Mouse (Mus musculus) urinary bladder, postnatal 14 days (tissue): ENCODE data around the gene Fam45a.

Experiments used
- DNase-seq: peaks from one replicate; pipeline ENCODE4 v3.0.0; 2021; ENCODE audit warnings: low spot score

The Fam45a gene

DNA sequence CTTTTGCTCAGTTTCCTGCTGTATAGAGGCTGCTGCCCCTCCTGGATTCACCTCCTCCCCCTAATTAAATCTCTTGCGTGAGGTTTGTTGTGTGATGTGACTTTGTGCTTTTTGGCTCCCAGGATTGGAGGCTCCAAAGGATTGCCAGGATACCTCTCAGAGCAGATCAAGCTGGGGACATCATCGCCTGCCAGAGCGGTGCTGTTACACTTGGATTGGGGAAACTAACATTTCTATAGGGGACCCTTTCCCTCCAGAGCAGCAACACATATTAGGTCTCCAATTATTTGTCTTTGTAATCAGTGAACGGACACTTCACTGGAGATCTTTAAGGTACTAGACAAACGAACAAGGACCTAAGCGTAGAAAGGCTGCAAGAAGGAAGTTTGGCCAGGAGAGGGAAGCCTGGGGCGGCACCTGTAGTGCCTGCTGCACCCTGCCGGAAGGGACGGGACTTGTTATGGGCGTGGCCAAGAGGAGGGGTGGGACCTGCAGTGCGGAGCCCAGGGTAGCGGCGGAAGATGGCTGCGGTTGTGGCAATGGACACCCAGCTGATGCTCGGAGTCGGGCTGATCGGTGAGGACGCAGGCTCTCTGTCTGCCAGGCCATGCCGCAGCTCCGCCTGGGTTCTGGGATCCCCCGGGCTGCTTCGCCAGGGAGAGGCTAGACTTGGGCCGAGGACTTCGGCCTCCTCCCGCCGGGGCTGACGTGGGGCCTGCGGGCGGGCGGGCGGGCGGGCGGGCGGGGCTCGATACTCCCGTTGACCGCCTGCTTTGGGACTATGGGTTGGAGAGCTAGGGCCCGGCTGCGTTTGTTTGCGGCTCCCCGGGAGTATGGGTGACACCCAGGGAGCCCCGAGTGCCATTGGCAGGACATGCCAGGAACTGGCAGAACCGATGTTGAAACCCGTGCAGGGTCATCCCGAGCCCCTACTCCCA lies at the start of gene Fam45a:
Gene Fam45a (plus strand): TSS at position 488 of the 938 bp plus-strand sequence.
- DNase-seq: peak; percentile 94

DNA sequence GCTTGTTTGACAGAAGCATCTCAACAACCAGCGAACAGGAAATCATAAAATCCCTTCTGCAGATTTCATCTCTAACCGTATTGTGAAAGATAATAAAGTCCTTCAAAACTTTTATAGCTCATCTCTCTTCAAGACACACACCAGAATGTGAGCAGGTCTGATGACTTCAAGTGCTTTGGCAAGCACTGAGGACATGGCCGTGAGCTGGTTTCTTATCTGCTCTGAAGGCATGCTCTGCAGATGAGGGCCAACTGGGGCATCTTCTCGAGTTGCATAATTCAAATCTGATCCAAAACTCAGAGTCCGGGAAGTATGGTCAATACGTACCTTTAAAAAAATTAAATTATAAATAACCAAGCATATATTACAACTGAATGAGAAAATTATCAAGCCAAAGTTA lies 38.0 kb upstream of the Fam45a start:
- no peak for DNase-seq

- no peak for DNase-seq
Observed at GRCm38 (mm10) chr19:60782034-60782433, 29.4 kb upstream of the Fam45a start.

DNA sequence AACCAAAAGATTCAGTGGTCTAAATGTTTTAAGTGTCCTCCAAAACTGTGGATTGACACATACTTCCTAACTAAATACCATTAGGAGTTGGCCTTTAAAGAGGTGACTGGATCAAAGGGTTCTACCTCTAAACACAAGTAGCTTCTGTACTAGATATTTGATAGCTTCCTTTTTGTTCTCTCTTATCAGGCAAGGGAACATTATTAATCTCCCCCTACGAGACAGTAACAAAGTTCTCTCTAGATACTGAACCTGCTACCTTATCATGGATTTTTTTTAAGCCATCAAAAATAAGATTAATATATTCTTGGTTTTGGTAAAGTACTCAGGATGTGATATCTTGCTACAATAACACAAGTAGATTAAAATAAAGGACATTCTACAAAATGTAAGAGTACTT lies 26.7 kb upstream of the Fam45a start:
- no peak for DNase-seq

DNA sequence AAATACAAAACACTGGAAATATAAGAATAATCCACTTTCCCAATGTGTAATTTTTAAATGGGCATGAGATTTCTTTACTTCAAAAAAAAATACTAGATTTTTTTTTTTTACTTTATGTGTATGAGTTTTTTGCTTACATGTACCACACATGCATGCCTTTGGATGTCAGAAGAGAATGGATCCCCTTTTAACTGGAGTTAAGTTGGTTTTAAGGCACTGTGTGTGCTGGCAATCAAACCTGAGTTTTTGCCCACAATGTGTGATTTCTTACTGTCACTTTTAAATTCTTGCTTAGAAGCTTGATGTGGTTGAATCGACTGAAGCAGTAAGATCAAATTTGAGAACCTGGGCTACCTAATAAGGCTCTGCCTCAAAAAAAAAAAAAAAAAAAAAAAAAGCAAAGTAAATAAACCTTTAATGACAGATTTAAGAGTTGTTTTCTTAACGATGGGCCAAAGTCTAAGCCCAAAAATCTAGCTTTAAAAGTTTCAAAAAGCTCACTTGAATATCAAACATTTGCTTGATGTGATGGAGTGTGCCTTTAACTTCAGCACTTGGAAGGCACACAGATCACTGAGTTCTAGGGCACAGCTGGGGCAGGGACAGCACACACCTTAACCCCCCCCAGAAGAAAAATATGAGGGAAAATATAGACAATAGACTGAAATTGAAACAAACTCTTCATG lies 23.8 kb upstream of the Fam45a start:
- DNase-seq: no peak

- DNase-seq: no peak
Observed at GRCm38 (mm10) chr19:60788214-60788960, 23.0 kb upstream of the Fam45a start.

DNA sequence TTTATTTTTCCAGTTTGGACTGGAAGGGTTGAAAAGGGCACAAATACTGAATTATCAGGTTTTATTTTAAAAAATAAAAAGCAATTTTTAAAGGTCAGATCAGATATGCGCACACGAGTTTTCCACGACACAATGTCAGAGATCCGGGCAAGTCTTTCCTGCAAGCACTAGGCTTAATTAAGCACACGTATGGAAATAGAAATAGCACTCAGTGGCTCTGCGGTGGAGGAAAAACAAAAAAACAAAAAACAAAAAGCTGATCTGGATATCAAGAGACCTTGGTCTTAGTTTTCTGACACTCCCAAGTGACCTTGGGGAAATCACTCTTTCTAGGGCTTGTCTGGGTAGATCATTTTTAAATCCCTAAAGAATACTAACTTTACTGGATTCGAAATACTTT lies 21.9 kb upstream of the Fam45a start:
- no peak for DNase-seq

GRCm38 (mm10) chr19:60789919-60790506 lies 21.4 kb upstream of the Fam45a start:
- DNase-seq: peak; percentile 59

GRCm38 (mm10) chr19:60790551-60791161 lies 20.7 kb upstream of the Fam45a start, which contains the start of gene Eif3a:
Eif3a (minus strand) TSS chr19:60790658.
- peak; percentile 95 for DNase-seq

GRCm38 (mm10) chr19:60791164-60791563 lies 20.2 kb upstream of the Fam45a start:
- DNase-seq: no peak

DNA sequence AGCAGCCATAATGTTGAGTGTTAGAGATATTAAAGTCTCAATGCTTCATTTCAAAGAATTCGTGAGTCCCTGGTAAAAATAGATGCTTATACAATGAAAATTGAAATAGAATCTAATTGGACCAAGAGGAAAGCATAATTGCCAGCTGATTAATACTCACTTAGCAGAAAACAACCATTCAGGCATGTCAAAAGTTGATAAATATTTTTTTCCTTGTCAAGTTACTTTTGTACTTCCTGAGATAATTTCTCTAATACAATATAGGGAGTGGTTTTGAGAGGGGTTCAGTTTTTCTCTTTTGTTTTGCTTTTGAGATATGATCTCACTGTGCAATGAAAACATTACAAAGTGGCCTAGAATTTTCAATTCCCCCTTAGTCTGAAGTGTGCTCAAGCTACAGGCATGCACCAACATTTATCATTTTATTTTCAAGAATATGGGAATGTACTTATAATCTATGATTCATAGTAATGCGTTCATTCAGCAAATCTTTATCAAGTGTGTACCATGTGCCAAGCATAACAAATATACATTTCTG lies 18.1 kb upstream of the Fam45a start:
- DNase-seq: no peak

- DNase-seq: no peak
Observed at GRCm38 (mm10) chr19:60795244-60795643, 16.1 kb upstream of the Fam45a start.

DNA sequence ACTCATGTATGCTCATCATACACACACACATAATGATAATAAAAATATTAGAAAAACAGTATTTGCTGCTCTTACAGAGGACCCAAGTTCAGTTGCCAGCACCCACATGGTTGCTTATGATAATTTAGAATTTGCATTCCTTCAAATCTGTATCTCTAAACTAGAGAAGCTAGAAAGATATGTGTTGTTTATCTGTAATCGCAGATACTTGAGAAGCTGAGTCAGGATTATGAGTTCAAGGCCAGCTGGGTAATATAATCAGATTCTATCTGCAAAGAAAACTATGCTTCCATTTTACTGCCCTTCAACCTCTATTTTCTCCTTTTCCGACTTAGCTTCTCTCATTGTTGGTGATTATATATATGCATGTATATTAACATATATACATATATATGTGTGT lies 14.0 kb upstream of the Fam45a start:
- no peak for DNase-seq

DNA sequence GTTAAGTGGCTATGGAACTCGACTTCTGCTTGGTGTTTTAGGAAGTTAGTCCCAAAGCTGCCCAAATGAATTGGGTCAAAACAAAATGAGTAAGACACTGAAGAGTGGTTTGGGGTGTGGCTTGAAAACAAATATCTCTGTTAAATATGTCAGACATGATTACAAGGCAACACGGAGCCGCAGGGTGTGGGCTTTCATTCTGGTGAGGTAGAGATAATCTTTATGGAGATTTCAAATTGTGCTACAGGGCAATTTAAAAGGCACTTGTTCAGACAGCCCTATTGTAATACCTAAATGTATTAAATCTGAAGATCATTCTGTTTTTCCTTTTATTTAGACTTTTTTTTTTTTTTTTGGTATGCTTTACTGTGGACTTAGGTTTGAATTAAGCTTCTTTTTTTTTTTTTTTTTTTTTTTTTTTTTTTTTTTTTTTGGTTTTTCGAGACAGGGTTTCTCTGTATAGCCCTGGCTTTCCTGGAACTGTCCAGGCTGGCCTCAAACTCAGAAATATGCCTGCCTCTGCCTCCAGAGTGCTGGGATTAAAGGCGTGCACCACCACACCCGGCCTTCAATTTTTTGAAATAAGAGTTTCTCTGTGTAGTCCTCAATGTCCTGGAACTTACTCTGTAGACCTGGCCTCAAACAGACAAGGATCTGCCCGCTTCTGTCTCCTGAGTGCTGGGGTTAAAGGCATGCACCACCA lies 11.4 kb upstream of the Fam45a start:
- DNase-seq: no peak

- DNase-seq: no peak
Observed at GRCm38 (mm10) chr19:60804903-60805302, 6.5 kb upstream of the Fam45a start.

- DNase-seq: no peak
Observed at GRCm38 (mm10) chr19:60809927-60810326, 1.5 kb upstream of the Fam45a start.

DNA sequence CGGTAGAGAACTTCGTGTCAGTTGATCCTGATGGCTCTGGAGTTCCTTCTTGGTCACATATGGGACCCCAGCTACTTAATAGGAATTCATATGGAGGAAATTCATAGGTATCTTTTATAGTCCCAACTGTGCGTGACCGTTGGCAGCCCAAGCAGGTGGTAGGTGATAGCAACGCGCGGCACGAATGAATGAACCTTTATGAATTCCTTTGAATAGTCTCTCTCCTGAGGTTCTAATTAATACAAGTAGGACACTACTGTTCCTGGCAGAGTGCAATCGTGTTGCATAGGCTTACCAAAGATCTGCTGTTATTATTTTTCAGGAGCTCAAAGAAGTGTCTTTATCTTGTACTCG lies 628 bp downstream of the Fam45a start:
- DNase-seq: no peak

GRCm38 (mm10) chr19:60813133-60813532 lies 1.7 kb downstream of the Fam45a start:
- DNase-seq: no peak

DNA sequence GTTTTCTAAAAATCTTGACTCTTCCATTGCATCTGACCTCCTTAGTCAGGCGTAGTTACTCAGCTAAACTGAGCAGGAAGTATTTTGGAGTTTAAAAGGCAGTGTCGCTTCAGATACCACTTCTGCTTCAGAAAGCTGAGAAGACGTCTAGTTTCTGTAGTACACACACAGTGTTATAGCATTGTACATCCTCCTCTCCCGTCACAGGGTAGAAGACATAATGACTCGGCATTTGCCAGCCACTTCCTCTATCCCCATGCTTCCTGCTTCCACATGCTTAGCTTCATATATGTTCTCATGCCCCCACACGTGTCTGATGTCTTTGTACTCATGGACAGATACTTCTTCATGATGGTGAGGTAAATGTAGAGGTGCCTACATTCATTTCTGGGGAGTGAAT lies 7.3 kb downstream of the Fam45a start:
- no peak for DNase-seq

GRCm38 (mm10) chr19:60837747-60838146 lies 26.4 kb downstream of the Fam45a start:
- DNase-seq: peak; percentile 80

DNA sequence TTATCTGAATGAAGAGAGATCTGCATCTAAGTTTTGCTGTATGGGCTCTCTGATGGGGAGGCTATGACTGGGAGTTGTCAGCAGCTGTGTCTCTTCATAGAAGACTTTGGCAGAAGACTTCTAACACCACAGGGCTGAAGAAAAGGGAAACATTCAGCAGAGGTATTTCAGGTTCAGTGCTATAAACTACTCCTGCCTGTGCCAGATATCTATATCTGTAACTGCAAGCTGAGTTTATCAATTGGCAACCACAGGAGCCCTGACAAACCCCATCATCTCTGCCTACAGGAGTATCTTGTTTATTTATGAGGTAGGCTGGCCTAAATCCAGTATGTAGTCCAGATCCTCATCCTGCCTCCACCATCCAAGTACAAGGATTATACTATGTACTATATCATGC lies 31.9 kb downstream of the Fam45a start:
- DNase-seq: no peak
